Mouse (Mus musculus) v-Abl transformed pro-B cells (cell line): ENCODE data around the gene Sult2a2.
"Not testable (repeated sequence)": the region's sequence is repeated elsewhere in the genome, so short reads cannot be mapped to it uniquely, and the experiment has no call there.

Source experiments
- in situ Hi-C, 2 experiments: fragments of 400-800 bp; cut with MboI; formaldehyde crosslinking; loops; one replicate each; pipeline ENCODE4 v1.15.1; 2025; ENCODE audit not compliant: unreplicated experiment in 2 of 2

Sult2a2 gene

GRCm38 (mm10) chr7:13733205-13733604, at the start of gene Sult2a2:
TSS of gene Sult2a2 (plus strand) at chr7:13733505.
- in situ Hi-C loops, result not testable (repeated sequence)

- in situ Hi-C loops, result loop anchor here in 1 of 2 experiments (25.0 kb wide), 1 partner anchor 102 kb away; no protein-coding TSS in a partner anchor
These were observed 80.6 kb downstream of the Sult2a2 start for GRCm38 (mm10) chr7:13813913-13814312.
